Mouse (Mus musculus): ENCODE results near the gene Negr1. TPM values are rescaled to one million over a fixed set of nuclear protein-coding genes. Genes with fewer than 3 reads are reported as not detected.
"Not testable (repeated sequence)": the region's sequence is repeated elsewhere in the genome, so short reads cannot be mapped to it uniquely, and the experiment has no call there.

The Negr1 gene
- polyA plus RNA-seq, 1 experiment from 2014 or later: 0.26 TPM

- no peak for DNase-seq (ENCODE audit: low spot score)
These were observed 430.6 kb downstream of the Negr1 start for GRCm38 (mm10) chr3:156992171-156992570.

GRCm38 (mm10) chr3:156992811-156993210 lies 431.2 kb downstream of the Negr1 start:
- no peak for DNase-seq (ENCODE audit: low spot score)

- DNase-seq (ENCODE audit: low spot score): no peak
These were observed 437.7 kb downstream of the Negr1 start for GRCm38 (mm10) chr3:156999177-156999808.

- no peak for DNase-seq (ENCODE audit: low spot score)
These were observed 460.0 kb downstream of the Negr1 start for GRCm38 (mm10) chr3:157021632-157022031.

GRCm38 (mm10) chr3:157024580-157024979 lies 463.0 kb downstream of the Negr1 start:
- DNase-seq (ENCODE audit: low spot score): no peak

- no peak for DNase-seq (ENCODE audit: low spot score)
These were observed 470.0 kb downstream of the Negr1 start for GRCm38 (mm10) chr3:157031513-157032142.

- no peak for DNase-seq (ENCODE audit: low spot score)
These were observed 474.4 kb downstream of the Negr1 start for GRCm38 (mm10) chr3:157036016-157036415.

- DNase-seq (ENCODE audit: low spot score): no peak
These were observed 475.0 kb downstream of the Negr1 start for GRCm38 (mm10) chr3:157036568-157036967.

- no peak for DNase-seq (ENCODE audit: low spot score)
These were observed 479.0 kb downstream of the Negr1 start for GRCm38 (mm10) chr3:157040619-157041018.

GRCm38 (mm10) chr3:157044565-157044964 lies 483.0 kb downstream of the Negr1 start:
- no peak for DNase-seq (ENCODE audit: low spot score)

- not testable (repeated sequence) for DNase-seq (ENCODE audit: low spot score)
These were observed 502.8 kb downstream of the Negr1 start for GRCm38 (mm10) chr3:157064438-157064837.

GRCm38 (mm10) chr3:157066331-157066730 lies 504.7 kb downstream of the Negr1 start:
- no peak for DNase-seq (ENCODE audit: low spot score)

- DNase-seq (ENCODE audit: low spot score): no peak
These were observed 517.8 kb downstream of the Negr1 start for GRCm38 (mm10) chr3:157079250-157079965.

GRCm38 (mm10) chr3:157079966-157080306 lies 518.3 kb downstream of the Negr1 start:
- DNase-seq (ENCODE audit: low spot score): no peak

GRCm38 (mm10) chr3:157080585-157080984 lies 519.0 kb downstream of the Negr1 start:
- DNase-seq (ENCODE audit: low spot score): no peak

- no peak for DNase-seq (ENCODE audit: low spot score)
These were observed 521.5 kb downstream of the Negr1 start for GRCm38 (mm10) chr3:157082808-157083784.

- no peak for DNase-seq (ENCODE audit: low spot score)
These were observed 523.6 kb downstream of the Negr1 start for GRCm38 (mm10) chr3:157085180-157085579.

- DNase-seq (ENCODE audit: low spot score): no peak
These were observed 528.5 kb downstream of the Negr1 start for GRCm38 (mm10) chr3:157090051-157090450.

GRCm38 (mm10) chr3:157096284-157096683 lies 534.7 kb downstream of the Negr1 start:
- no peak for DNase-seq (ENCODE audit: low spot score)

GRCm38 (mm10) chr3:157097514-157097913 lies 535.9 kb downstream of the Negr1 start:
- DNase-seq (ENCODE audit: low spot score): no peak

- no peak for DNase-seq (ENCODE audit: low spot score)
These were observed 536.8 kb downstream of the Negr1 start for GRCm38 (mm10) chr3:157098417-157098816.
